Mouse (Mus musculus) limb, embryonic 14.5 days (tissue): ENCODE data around the gene Echdc1. TPM values are rescaled to one million over a fixed set of nuclear protein-coding genes. Genes with fewer than 3 reads are reported as not detected.

ENCODE experiments used
- ATAC-seq: fragments of 200-750 bp; cut with Nextera tagmentation; 2 replicates; pipeline ENCODE4 v1.8.0; 2017; ENCODE audit warnings: low read depth, moderate number of reproducible peaks, moderate TSS enrichment; ENCODE audit not compliant: low FRiP score
- DNase-seq: peaks from one replicate; pipeline ENCODE4 v3.0.0-alpha.2; 2015; ENCODE audit warnings: low spot score
- H3K27ac ChIP-seq: fragments of 300-500 bp; sonication (generic); replicated peaks from 2 replicates; pipeline ENCODE4 v1.5.1; 2014; ENCODE audit warnings: low read depth, mild to moderate bottlenecking, low read length, moderate library complexity, mixed read lengths
- H3K27me3 ChIP-seq: fragments of 300-500 bp; sonication (generic); 2 replicates; pipeline ENCODE4 v1.6.1; 2014; ENCODE audit warnings: low read length, mixed read lengths; ENCODE audit not compliant: control insufficient read depth, insufficient read depth
- H3K36me3 ChIP-seq: fragments of 300-500 bp; sonication (generic); 2 replicates; pipeline ENCODE4 v1.6.1; 2014; ENCODE audit warnings: mild to moderate bottlenecking, low read length, moderate library complexity, mixed read lengths; ENCODE audit not compliant: control insufficient read depth, insufficient read depth
- H3K4me1 ChIP-seq: fragments of 300-500 bp; sonication (generic); 2 replicates; pipeline ENCODE4 v1.6.1; 2014; ENCODE audit warnings: antibody characterized with exemption, low read length, mixed read lengths; ENCODE audit not compliant: control insufficient read depth, insufficient read depth
- H3K4me2 ChIP-seq: fragments of 300-500 bp; sonication (generic); replicated peaks from 2 replicates; pipeline ENCODE4 v1.6.1; 2014; ENCODE audit warnings: low read depth, mild to moderate bottlenecking, low read length, moderate library complexity; ENCODE audit not compliant: severe bottlenecking
- H3K4me3 ChIP-seq: fragments of 300-500 bp; sonication (generic); replicated peaks from 2 replicates; pipeline ENCODE4 v1.5.1; 2014; ENCODE audit warnings: low read length
- H3K9ac ChIP-seq: fragments of 300-500 bp; sonication (generic); 2 replicates; pipeline ENCODE4 v1.6.1; 2014; ENCODE audit warnings: mild to moderate bottlenecking, low read depth, low read length, moderate library complexity; ENCODE audit not compliant: severe bottlenecking
- H3K9me3 ChIP-seq: fragments of 300-500 bp; sonication (generic); 2 replicates; pipeline ENCODE4 v1.6.1; 2016; ENCODE audit warnings: low read length; ENCODE audit not compliant: control insufficient read depth
- POLR2A ChIP-seq: fragments of 200-500 bp; IDR thresholded peaks from 2 replicates; pipeline ENCODE4 v1.8.0; 2012; ENCODE audit warnings: inconsistent platforms, mild to moderate bottlenecking, moderate library complexity, borderline replicate concordance; ENCODE audit not compliant: insufficient read depth, insufficient read length; ENCODE audit errors: extremely low read depth
- WGBS: fragments of 180-500 bp; shearing (Covaris S2); extraction: QIAGEN DNeasy Blood & Tissue Kit; methylation state at CpG from one replicate; pipeline ENCODE4 v1.1.7; 2014; 5-methylcytosine and 5-hydroxymethylcytosine counted together
- polyA plus RNA-seq, 2 experiments: library from polyadenylated mRNA; depleted of rRNA in 1 of 2; stranded (reverse) in 1 of 2; unstranded in 1 of 2; fragments of >200 nt; fragmentation: Nextera tagmentation in 1 of 2; extraction: Ambion mirVana in 1 of 2; gene quantifications; 2 replicates each; pipeline versions ENCODE4 v1.2.1 to v1.2.3; 2012 to 2014

The Echdc1 gene
- polyA plus RNA-seq, 2 experiments: 13.0 to 21.4 TPM

- Histone ChIP-seq H3K27ac (no peak overlapping the region), H3K9me3 (no peaks in the 10 kb centered on the region), H3K27me3 (no peaks in the 10 kb centered on the region), H3K9ac (no peak overlapping the region), H3K36me3 (peaks cover 49% of the 10 kb centered on the region), H3K4me1 (no peaks in the 10 kb centered on the region), H3K4me3 (no peak overlapping the region), H3K4me2 (no peak overlapping the region)
- TF ChIP-seq POLR2A: no peak
- 96% methylated on average over 7 of the region's 7 CpGs for WGBS
- DNase-seq: no peak
- no peak for ATAC-seq
Measured at GRCm38 (mm10) chr10:29346638-29347037, 33.7 kb downstream of the Echdc1 start.

GRCm38 (mm10) chr10:29351420-29351819 is 38.5 kb downstream of the Echdc1 start:
- Histone ChIP-seq H3K4me3 (no peak overlapping the region), H3K27ac (no peak overlapping the region), H3K9me3 (no peaks in the 10 kb centered on the region), H3K36me3 (peaks cover 45% of the 10 kb centered on the region), H3K4me1 (no peaks in the 10 kb centered on the region), H3K9ac (no peak overlapping the region), H3K27me3 (no peaks in the 10 kb centered on the region), H3K4me2 (no peak overlapping the region)
- no peak for TF ChIP-seq POLR2A
- WGBS: 86% methylated on average over 2 of the region's 2 CpGs
- DNase-seq: no peak
- ATAC-seq: no peak

GRCm38 (mm10) chr10:29352575-29352974 is 39.6 kb downstream of the Echdc1 start:
- Histone ChIP-seq H3K27me3 (no peaks in the 10 kb centered on the region), H3K4me2 (no peak overlapping the region), H3K9ac (no peak overlapping the region), H3K36me3 (peaks cover 34% of the 10 kb centered on the region), H3K4me3 (no peak overlapping the region), H3K4me1 (no peaks in the 10 kb centered on the region), H3K9me3 (no peaks in the 10 kb centered on the region), H3K27ac (no peak overlapping the region)
- ATAC-seq: no peak
- WGBS: 90% methylated on average over 3 of the region's 3 CpGs
- no peak for TF ChIP-seq POLR2A
- DNase-seq: no peak

- DNase-seq (no peak), ATAC-seq (no peak)
- Histone ChIP-seq H3K4me2 (no peak overlapping the region), H3K27me3 (no peaks in the 10 kb centered on the region), H3K4me1 (no peaks in the 10 kb centered on the region), H3K4me3 (no peak overlapping the region), H3K9ac (no peak overlapping the region), H3K36me3 (peaks cover 27% of the 10 kb centered on the region), H3K9me3 (no peaks in the 10 kb centered on the region), H3K27ac (no peak overlapping the region)
- WGBS: 88% methylated on average over 7 of the region's 7 CpGs
- TF ChIP-seq POLR2A: no peak
Measured at GRCm38 (mm10) chr10:29354183-29354582, 41.2 kb downstream of the Echdc1 start.

- H3K4me1 ChIP-seq: peaks cover 9% of the 10 kb centered on the region; the same call in 1 of the 2 replicates
- DNase-seq (no peak), ATAC-seq (no peak)
- peak overlapping the region; percentile 77 for H3K4me2 ChIP-seq
- H3K4me3 ChIP-seq: peak overlapping the region; percentile 88
- no peaks in the 10 kb centered on the region for H3K36me3 ChIP-seq
- H3K9ac ChIP-seq: peak overlapping the region; percentile 97
- H3K27me3 ChIP-seq: no peaks in the 10 kb centered on the region
- 4% methylated on average over 6 of the region's 6 CpGs for WGBS
- no peaks in the 10 kb centered on the region for H3K9me3 ChIP-seq
- peak overlapping the region; percentile 99 for H3K27ac ChIP-seq
- no peak for TF ChIP-seq POLR2A
Measured at GRCm38 (mm10) chr10:29361095-29361463, 48.1 kb downstream of the Echdc1 start.
